Mouse (Mus musculus) kidney, adult 2 months (tissue): Measurements from ENCODE around the gene Bmper. TPM values are rescaled to one million over a fixed set of nuclear protein-coding genes. Genes with fewer than 3 reads are reported as not detected.

Experiments
- DNase-seq: peaks from one replicate; pipeline ENCODE4 v3.0.0; 2021
- H3K27ac ChIP-seq: fragments of 200-500 bp; 2 replicates; pipeline ENCODE4 v1.5.1; 2012; ENCODE audit warnings: low read depth, low read length, control low read depth, inconsistent platforms; ENCODE audit not compliant: insufficient read depth
- H3K27me3 ChIP-seq: fragments of 200-500 bp; replicated peaks from 2 replicates; pipeline ENCODE4 v1.6.1; 2012; ENCODE audit warnings: mild to moderate bottlenecking, moderate library complexity, low read length, inconsistent platforms; ENCODE audit not compliant: control insufficient read depth, insufficient read depth
- H3K36me3 ChIP-seq: fragments of 200-500 bp; 2 replicates; pipeline ENCODE4 v1.6.1; 2012; ENCODE audit warnings: mild to moderate bottlenecking, moderate library complexity, low read length, inconsistent platforms; ENCODE audit not compliant: control insufficient read depth, insufficient read depth
- H3K4me1 ChIP-seq: fragments of 200-500 bp; 2 replicates; pipeline ENCODE4 v1.6.1; 2011; ENCODE audit warnings: low read length; ENCODE audit not compliant: control insufficient read depth, insufficient read depth
- H3K4me3 ChIP-seq: fragments of 200-500 bp; 2 replicates; pipeline ENCODE4 v1.5.1; 2011; ENCODE audit warnings: mild to moderate bottlenecking, low read depth, low read length, control low read depth; ENCODE audit not compliant: insufficient read depth
- CTCF ChIP-seq: fragments of 200-500 bp; conservative IDR thresholded peaks from 2 replicates; pipeline ENCODE4 v1.5.1; 2011; ENCODE audit warnings: low read depth, mild to moderate bottlenecking, control low read depth, low read length, moderate library complexity, mixed read lengths; ENCODE audit not compliant: insufficient read depth, insufficient read length
- POLR2A ChIP-seq: fragments of 200-500 bp; IDR thresholded peaks from one replicate; pipeline ENCODE4 v1.6.1; 2011; ENCODE audit warnings: low read depth, low read length, control low read depth
- WGBS: fragments of 180-500 bp; shearing (Covaris S2); methylation state at CpG from one replicate; pipeline ENCODE4 v1.1.7; 2018; 5-methylcytosine and 5-hydroxymethylcytosine counted together
- polyA plus RNA-seq: library from polyadenylated mRNA; depleted of rRNA; stranded (reverse); fragments of >200 nt; gene quantifications from 2 replicates; pipeline ENCODE4 v1.2.3, GENCODE M21; 2012

The Bmper gene
- polyA plus RNA-seq, 1 experiment: 0.27 TPM

- DNase-seq: no peak
- Histone ChIP-seq H3K27ac (no peak overlapping the region), H3K27me3 (no peaks in the 10 kb centered on the region), H3K4me3 (no peak overlapping the region), H3K36me3 (no peaks in the 10 kb centered on the region), H3K4me1 (no peaks in the 10 kb centered on the region)
- TF ChIP-seq POLR2A (no peak), CTCF (no peak)
- WGBS: 94% methylated on average over 5 of the region's 5 CpGs
Observed at GRCm38 (mm10) chr9:23315631-23316330, 92.9 kb downstream of the Bmper start.

GRCm38 (mm10) chr9:23327830-23328229 is 105.0 kb downstream of the Bmper start:
- DNase-seq: no peak
- H3K27ac ChIP-seq: no peak overlapping the region
- H3K27me3 ChIP-seq: no peaks in the 10 kb centered on the region
- no peak overlapping the region for H3K4me3 ChIP-seq
- WGBS: 87% methylated on average over 3 of the region's 3 CpGs
- H3K36me3 ChIP-seq: no peaks in the 10 kb centered on the region
- TF ChIP-seq CTCF (no peak), POLR2A (no peak)
- H3K4me1 ChIP-seq: no peaks in the 10 kb centered on the region

- Histone ChIP-seq H3K27me3 (no peaks in the 10 kb centered on the region), H3K27ac (no peak overlapping the region), H3K4me3 (no peak overlapping the region), H3K4me1 (no peaks in the 10 kb centered on the region), H3K36me3 (no peaks in the 10 kb centered on the region)
- 71% methylated on average over 3 of the region's 3 CpGs for WGBS
- no peak for TF ChIP-seq CTCF
- no peak for TF ChIP-seq POLR2A
- DNase-seq: no peak
Observed at GRCm38 (mm10) chr9:23333041-23333622, 110.3 kb downstream of the Bmper start.

GRCm38 (mm10) chr9:23340551-23340950 is 117.7 kb downstream of the Bmper start:
- H3K4me1 ChIP-seq: no peaks in the 10 kb centered on the region
- no peak overlapping the region for H3K27ac ChIP-seq
- no peaks in the 10 kb centered on the region for H3K27me3 ChIP-seq
- H3K4me3 ChIP-seq: no peak overlapping the region
- TF ChIP-seq CTCF (no peak), POLR2A (no peak)
- DNase-seq: no peak
- H3K36me3 ChIP-seq: no peaks in the 10 kb centered on the region

GRCm38 (mm10) chr9:23341246-23341645 is 118.4 kb downstream of the Bmper start:
- TF ChIP-seq POLR2A (no peak), CTCF (no peak)
- no peak overlapping the region for H3K4me3 ChIP-seq
- H3K4me1 ChIP-seq: no peaks in the 10 kb centered on the region
- no peak overlapping the region for H3K27ac ChIP-seq
- DNase-seq: no peak
- H3K36me3 ChIP-seq: no peaks in the 10 kb centered on the region
- no peaks in the 10 kb centered on the region for H3K27me3 ChIP-seq

GRCm38 (mm10) chr9:23344353-23344752 is 121.5 kb downstream of the Bmper start:
- H3K27me3 ChIP-seq: no peaks in the 10 kb centered on the region; the same call in 1 of the 2 replicates
- H3K27ac ChIP-seq: no peak overlapping the region
- H3K4me3 ChIP-seq: no peak overlapping the region
- TF ChIP-seq CTCF (no peak), POLR2A (no peak)
- DNase-seq: no peak
- no peaks in the 10 kb centered on the region for H3K4me1 ChIP-seq
- no peaks in the 10 kb centered on the region for H3K36me3 ChIP-seq

- no peaks in the 10 kb centered on the region for H3K36me3 ChIP-seq
- H3K27me3 ChIP-seq: no peaks in the 10 kb centered on the region; the same call in 1 of the 2 replicates
- WGBS: 64% methylated on average over 8 of the region's 8 CpGs
- H3K4me1 ChIP-seq: no peaks in the 10 kb centered on the region
- TF ChIP-seq CTCF (no peak), POLR2A (no peak)
- no peak overlapping the region for H3K27ac ChIP-seq
- DNase-seq: no peak
- no peak overlapping the region for H3K4me3 ChIP-seq
Observed at GRCm38 (mm10) chr9:23345093-23345844, 122.4 kb downstream of the Bmper start.
